Mouse (Mus musculus) liver (tissue): ENCODE measurements around the gene Acot9.

ENCODE experiments used
- DNase-seq: peaks from one replicate; pipeline ENCODE4 v3.0.0-alpha.2; 2020; ENCODE audit warnings: mixed read lengths

The Acot9 gene

DNA sequence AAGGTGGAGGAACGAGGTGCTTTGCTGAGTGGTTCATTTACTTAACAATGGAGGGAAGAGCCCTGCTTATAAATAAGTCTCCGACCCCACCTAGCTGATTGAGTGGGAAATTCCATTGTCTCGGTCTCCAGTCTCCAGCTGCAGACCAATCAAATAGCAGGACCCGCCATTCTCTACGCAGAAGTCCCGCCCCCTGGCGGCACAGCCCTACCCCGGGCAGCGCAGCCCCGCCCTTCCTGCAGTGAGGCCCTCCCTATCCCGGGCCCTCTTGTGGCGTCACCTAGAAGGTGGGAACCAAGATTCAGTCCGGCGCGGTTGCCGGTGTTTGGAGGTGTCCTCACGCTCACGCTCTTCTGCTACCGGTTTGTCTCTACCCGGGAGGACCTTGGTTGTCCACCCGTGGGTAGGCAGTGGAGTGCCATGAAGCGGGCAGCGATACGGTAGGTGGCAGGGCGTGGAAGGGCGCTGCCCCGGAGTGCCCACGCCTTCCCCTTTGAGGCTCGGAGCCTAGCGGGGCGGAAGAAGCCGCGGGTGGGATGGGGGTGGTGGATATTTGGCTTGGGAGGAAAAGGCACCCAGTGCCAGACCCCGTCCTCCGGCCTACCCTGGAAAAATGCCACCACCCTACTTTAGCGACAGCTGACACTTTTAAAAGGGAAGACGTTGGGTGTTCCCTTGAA, at the start of gene Acot9:
Gene Acot9, plus strand, starts transcription at position 209 of the 680 bp plus-strand sequence.
- DNase-seq: peak; percentile 89

DNA sequence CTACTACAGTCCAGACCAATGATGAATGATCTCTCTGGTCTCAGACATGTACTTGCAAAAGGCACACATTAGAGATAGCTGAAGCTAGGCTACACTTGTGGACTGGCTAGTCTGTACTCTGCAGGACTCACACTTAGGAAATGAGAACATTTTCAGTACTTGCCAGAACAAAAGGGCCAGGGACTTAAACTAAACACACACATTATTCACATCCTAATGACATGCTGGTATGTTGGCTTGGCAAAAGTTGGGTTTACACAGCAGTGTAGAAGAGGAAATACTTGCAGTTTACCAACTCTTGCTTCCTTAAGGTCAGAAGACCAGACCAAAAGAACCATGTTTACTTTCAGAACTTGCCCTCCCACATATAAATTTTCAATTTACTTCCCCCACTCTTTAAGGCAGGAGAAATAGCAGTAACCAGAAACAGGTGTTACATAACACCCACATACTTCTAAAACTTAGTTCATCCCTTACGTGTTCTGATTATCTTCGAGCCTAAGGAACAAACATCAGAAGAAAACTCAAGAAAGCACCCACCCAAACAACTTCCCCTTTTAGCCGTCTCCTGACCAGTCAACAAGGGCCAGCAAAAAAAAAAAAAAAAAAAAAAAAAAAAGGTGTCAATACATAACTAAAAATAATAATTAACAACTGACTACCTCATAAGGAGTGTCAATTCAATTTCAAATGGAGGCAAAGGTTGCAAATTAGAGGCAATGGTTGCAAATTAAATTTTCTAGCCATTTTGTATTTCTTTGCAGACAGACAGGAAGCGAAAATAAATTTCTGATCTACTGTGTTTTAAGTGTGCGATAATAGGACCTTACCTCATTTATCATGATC, 47.7 kb upstream of the Acot9 start:
- no peak for DNase-seq

DNA sequence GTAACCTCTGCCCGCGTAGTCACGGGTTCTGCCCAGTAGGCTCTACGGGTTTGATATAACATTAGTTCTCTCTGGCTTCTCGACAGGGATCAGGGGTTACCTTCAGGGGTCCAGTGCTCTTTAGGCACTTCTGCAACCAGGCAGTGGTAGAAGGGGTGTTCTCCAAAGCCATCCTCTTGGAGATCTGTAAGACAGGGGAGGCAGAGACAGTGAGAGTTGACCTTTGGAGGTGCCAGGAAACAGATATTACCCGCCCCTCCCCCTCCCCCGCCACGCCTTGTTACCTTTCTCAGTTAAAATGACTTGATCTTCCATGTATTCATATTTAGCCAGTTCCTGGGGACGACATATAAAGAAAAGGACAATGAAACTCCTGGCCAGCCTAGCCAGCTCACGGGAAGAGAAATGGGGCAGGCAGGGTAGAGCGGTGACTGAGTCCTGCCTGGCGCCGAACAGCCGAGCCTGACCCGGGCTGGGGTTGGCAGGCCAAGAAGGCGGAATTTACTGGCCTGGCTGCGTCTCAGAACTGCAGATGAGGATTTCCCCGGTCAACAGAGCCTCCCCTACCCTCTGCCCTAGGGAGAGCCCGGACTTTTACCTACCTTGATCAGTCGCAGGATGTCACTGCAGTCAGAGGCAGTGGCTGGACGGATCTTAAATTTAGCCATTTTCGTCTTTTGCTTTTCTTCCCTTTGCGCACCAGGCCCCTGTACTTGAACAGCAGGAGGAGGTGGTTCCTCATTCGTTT, 46.6 kb upstream of the Acot9 start:
- DNase-seq: peak; percentile 40

DNA sequence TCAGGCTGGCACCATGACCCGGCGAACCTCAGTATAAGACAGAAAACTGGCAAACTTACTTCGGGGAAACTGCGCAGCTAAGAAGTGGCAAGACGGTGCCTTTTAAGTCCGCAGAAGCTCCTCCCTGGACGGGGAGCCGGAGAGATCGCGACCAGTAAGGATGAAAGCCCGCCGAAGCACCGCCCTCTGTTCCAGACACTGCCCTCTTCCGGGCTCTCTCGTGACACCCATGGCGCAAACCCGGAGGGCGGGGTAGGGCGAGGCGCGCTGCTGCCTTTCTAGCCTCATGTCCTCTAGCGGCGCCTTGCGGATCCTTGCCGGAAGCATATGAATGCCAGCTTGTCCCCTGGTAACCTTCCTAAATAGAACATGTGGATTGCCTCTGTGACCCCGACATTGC, 46.0 kb upstream of the Acot9 start, which contains the start of gene Sat1:
Gene Sat1, minus strand, starts transcription at position 179 of the 400 bp plus-strand sequence.
- DNase-seq: peak; percentile 91

DNA sequence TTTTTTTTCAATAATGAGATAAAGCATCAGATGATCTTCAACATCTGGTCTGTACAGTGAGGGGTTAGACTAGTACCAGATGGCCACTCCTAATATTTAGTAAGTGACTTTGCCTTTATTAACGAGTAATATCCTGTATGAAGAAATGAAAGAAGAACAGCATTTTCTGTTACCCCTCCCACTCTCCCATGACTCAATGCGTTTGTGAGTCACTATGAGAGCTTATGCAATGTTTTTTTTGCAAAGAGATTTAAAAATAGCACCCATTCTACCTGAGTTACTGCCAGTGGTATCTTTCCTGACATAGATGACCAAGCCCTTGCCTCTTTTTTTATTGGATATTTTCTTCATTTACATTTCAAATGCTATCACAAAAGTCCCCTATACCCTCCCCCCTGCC, 44.0 kb upstream of the Acot9 start:
- DNase-seq: no peak

DNA sequence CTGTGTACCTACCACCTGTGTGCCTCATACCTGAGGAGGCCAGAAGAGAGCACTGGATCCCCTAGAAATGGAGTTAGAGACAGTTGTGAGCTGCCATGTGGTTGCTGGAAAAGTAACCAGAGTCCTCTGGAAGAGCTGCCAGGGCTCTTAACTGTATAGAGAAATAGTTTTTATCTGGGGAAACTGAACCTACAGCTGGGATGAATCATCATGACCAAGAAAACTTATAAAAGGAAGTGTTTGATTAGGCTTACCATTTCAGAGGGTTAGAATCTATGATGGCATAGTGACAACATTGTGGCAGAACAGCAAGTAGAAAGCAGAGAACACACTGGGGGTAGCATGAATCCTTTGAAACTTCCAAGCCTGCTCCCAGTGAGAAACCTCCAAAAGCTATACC, 5.4 kb upstream of the Acot9 start:
- DNase-seq: no peak

DNA sequence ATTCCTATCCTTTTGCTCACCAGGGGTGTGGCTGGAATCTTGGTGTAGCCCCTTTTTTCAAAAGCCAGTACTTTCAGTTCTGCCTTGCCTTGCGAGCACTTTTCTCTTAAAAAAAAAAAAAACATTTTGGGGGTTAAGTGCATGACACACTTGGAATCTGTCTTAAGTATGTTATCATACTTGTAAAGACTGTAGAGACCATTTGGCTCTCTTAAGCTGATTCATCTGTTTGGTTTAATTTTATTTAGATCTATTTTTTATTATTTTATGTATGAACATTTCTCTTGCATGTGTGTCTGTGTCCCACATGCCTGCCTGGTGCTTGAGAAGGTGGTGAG, 641 bp downstream of the Acot9 start:
- no peak for DNase-seq

DNA sequence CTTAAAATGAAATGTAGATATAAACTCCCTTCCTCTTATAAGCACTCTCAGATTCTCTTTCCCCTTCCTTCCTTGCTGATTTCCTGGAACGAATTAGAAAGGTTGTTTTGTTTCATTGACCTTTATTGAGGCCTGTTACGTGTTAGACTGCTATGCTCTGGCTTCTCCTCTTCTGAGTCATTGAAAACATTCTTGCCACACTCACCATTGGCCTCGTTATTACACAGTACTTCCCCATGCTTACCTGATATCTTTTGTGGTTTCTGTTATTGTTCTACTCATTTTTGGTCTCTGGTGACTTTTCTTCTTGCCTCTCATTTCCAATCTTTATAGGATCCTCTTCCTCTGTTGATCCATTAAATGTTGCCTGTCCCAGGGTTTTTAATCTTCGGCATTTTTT, 16.2 kb downstream of the Acot9 start:
- DNase-seq: no peak

DNA sequence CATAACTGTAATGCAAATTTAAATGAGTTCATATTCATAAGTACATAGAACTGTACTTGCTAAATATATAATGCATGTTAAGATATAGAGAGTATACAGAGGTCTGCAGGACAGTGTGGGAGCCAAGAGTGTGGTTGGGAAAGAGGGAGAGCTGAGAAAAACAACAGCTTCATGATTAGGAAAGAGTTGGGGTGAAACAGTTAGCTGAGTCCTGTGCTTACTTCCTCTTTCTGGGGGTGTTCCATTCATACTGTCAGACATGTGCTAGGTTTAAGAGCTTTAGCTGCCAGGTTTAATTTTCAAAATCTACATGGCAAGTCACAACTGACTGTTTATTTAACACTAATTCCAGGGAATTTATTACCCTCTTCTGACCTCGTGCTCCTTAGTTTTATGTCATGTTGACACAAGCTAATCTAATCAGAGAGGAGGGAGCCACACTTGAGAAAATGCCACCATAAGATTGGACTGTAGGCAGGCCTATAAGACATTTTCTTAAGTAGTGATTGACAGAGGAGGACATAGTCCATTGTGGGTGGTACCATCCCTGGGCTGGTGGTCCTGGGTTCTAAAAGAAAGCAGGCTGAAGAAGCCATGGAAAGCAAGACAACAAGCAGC, 18.3 kb downstream of the Acot9 start:
- no peak for DNase-seq

DNA sequence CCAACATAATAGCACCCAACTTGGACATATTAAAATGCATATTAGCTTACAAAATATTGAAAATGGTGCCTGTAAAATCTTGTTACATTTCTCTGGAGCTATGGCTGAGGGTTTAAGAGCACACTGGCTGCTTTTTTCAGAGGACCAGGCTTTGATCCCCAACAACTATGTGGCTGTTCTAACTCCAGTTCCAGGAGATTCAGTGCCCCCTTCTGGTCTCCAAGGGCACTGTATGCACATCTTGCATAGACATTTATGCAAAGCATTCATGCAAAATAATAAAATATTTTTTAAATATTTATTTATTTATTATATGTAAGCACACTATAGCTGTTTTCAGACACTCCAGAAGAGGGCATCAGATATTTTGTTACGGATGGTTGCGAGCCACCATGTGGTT, 44.1 kb downstream of the Acot9 start:
- no peak for DNase-seq

DNA sequence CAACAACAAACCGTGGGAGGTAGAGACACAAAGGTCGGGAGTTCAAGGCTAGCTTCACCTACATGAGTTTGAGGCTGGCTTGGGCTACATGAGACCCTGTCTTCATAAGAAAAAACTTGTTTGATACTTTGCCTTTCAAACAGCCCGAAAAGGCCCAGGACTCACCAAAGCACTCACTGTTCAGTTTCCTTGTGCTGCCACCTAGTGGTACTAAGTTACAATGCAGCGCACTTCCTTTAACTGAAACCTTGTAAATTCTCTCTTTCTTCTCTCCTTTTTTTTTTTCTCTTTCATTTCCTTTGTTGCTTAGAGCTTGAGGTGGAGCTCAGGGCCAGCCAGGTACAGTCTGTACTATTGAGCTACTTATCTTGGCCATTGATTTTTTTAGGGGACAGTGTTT, 55.8 kb downstream of the Acot9 start:
- DNase-seq: peak; percentile 17

DNA sequence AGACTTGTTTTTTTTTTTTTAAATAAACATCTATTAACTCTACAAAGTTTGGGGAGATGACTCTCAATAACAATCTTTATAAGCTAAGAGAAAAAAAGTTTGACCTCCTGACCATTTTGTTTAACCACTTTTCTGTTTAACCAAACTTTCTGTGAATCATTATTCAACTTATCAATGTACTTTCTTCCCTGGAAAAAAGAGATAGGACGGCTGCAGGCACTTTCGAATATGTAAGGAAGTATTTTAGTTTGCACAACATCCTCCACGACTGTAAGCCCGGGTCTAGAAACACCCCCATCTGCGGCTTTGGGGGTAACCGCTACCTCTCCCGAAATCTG, 75.3 kb downstream of the Acot9 start:
- no peak for DNase-seq

DNA sequence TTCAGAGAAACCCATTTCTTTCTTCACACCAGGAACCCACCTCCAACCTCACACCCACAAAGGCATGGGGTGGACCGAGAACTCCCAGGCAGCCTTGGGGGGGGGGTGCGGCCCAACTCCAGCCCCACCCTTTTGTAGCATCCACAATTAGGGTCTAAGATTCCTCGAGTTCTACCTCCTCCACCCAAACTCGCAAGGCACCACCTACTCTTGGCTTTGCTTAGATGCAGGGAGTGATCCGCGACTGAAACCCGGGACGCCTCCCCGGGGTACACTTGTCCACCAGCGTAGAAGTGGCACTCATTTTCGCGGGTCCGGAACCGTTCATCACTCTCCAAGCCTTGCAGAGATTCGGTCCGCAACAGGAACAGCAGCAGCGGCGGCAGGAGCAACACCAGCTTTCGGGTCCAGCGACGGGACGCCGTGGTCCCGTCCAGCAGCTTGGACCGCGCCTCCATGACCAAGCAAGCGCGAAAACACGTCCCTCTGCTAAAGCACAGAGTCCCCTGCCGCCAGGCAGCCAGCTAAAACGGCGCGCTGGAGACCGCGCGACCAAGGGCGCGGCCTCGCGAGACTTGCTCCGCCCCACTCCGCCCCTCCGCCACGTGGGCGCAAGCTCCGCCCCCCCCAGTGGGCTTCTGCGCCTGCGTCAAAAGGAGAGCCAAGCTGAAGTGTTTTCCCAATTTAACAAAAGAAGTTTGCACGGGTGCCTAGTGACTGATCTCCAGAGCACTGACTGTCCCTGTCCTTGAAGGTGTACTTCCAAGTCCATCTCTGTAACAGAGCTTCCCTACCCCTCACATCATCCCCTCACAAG, 75.9 kb downstream of the Acot9 start:
- peak; percentile 87 for DNase-seq

DNA sequence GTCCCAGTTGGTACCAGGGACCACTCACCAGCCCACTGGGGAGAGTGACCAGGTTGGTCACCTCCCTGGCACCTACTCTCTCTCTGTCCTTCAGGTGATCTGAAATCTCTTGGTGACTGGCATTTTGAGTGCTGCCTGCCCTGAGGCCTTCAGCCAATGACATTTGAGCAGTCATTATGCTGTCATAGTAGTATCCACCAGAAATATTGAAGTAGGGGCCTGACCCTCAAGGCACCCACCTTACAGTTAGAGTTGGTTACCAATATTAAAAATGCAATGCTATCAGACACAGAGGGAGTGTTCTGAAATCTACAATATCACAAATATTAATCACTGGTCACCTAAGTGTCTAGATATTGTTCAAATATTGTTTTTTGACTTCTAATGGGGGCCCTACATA, 78.4 kb downstream of the Acot9 start, which contains the start of gene Prdx4:
Gene Prdx4, minus strand, starts transcription at position 101 of the 400 bp plus-strand sequence.
- no peak for DNase-seq

DNA sequence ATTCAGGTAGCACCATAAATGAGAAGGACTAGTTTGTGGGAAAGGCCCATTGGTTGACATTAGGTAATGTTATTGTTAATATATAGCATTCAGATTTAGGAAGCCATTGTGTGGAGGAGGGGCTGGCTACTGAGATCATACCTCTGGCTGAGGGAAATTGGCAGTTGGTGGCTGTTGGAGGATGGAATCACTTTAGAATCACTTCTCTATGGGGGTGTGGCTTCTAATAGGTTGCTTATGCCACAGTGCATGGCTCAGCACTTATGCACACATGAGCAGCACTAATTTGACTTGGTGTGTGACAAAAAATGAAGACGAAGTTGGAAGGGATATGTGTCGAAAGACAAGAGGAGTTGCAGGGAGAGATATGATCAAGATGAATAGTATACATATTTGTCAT, 84.0 kb downstream of the Acot9 start:
- DNase-seq: no peak
